Mouse (Mus musculus) induced T-regulatory cell, adult 2 months (primary cell): Measurements from ENCODE around the gene Miga2.

Experiments used
- DNase-seq: peaks from one replicate; pipeline ENCODE4 v3.0.0-alpha.2; 2012; ENCODE audit warnings: low read depth

The Miga2 gene

GRCm38 (mm10) chr2:30419112-30419511, 55.1 kb downstream of the Miga2 start:
- no peak for DNase-seq

DNA sequence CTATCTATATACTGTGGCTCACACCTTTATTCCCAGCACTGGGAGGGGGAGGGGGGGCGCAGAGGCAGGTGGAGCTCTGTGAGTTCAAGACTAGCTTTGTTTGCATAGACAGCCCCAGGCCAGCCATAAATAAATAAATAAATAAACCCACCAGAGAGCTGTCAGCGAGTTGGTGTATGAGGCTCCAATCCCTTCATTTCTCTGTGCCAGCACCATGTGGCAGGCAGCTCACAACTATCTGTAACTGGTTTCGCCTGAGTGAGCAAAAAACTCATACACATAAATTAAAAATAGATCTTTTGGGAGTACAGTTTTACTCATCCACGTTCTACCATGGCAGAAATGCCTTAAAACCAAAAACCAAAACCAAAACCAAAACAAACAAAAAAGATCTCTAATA, 57.4 kb downstream of the Miga2 start:
- DNase-seq: no peak

DNA sequence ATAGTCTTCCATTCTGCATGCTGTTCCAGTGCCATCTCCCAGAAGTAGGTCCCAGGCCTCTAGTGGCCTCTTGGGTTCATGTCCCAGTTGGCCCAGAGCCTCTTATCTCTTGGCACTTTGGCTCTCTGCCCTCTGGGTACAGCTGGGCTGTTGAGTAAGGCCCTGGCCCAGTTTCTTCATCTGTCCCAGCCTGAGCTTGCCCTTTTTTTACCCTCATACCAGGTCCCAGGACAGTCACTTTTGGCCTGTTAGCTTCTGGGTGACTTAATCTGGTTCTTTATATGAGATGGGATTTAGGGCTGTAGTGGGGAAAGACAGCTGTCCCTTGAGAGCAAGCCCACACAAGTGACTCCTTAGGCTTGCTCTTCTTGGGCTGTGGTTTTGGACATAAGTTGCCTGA, 65.1 kb downstream of the Miga2 start:
- DNase-seq: no peak
